Mouse (Mus musculus): Measurements from ENCODE around the gene F11.

GRCm38 (mm10) chr8:45261920-45262319 lies at the start of gene F11:
- TF ChIP-seq CTCF (IDR thresholded peaks at IDR 0.05; ENCODE audit: low read depth, low read length): no peak
- TF ChIP-seq EP300 (IDR thresholded peaks at IDR 0.05; ENCODE audit: insufficient read depth, low read depth, low read length): no peak
